Mouse (Mus musculus) liver, adult 2 months (tissue): ENCODE measurements at regions not wholly inside any gene's neighbourhood (a gene's known extent, or its start where the extent isn't known, plus 50 kb on each side); places are given as distances from the start of the nearest gene placed in this dataset.
"Not testable (repeated sequence)": the region's sequence is repeated elsewhere in the genome, so short reads cannot be mapped to it uniquely, and the experiment has no call there.

Source experiments
- DNase-seq: peaks from one replicate; pipeline ENCODE4 v3.0.0-alpha.2; 2011; ENCODE audit warnings: low read depth, low spot score; ENCODE audit errors: extremely low read depth
- H3K27ac ChIP-seq: fragments of 200-500 bp; replicated peaks from 2 replicates; pipeline ENCODE4 v1.5.1; 2012; ENCODE audit warnings: low read depth, mild to moderate bottlenecking, control low read depth, inconsistent platforms, low read length; ENCODE audit not compliant: insufficient read depth
- H3K27me3 ChIP-seq: fragments of 200-500 bp; 2 replicates; pipeline ENCODE4 v1.6.1; 2012; ENCODE audit warnings: mild to moderate bottlenecking, moderate library complexity, low read length, inconsistent platforms; ENCODE audit not compliant: control insufficient read depth, insufficient read depth
- H3K36me3 ChIP-seq: fragments of 200-500 bp; 2 replicates; pipeline ENCODE4 v1.6.1; 2012; ENCODE audit warnings: low read length, inconsistent platforms; ENCODE audit not compliant: control insufficient read depth, insufficient read depth
- H3K4me1 ChIP-seq: fragments of 200-500 bp; 2 replicates; pipeline ENCODE4 v1.6.1; 2011; ENCODE audit warnings: low read length; ENCODE audit not compliant: control insufficient read depth, insufficient read depth
- H3K4me3 ChIP-seq: fragments of 200-500 bp; 2 replicates; pipeline ENCODE4 v1.5.1; 2011; ENCODE audit warnings: low read depth, mild to moderate bottlenecking, control low read depth, low read length, moderate library complexity; ENCODE audit not compliant: insufficient read depth
- H3K79me2 ChIP-seq: fragments of 200-500 bp; 2 replicates; pipeline ENCODE4 v1.6.1; 2012; ENCODE audit warnings: inconsistent platforms, mild to moderate bottlenecking, low read length, moderate library complexity; ENCODE audit not compliant: control insufficient read depth, insufficient read depth
- H3K9ac ChIP-seq: fragments of 200-500 bp; 2 replicates; pipeline ENCODE4 v1.6.1; 2012; ENCODE audit warnings: low read depth, mild to moderate bottlenecking, control low read depth, inconsistent platforms, low read length
- CTCF ChIP-seq: fragments of 200-500 bp; IDR thresholded peaks from 2 replicates; pipeline ENCODE4 v1.5.1; 2011; ENCODE audit warnings: low read depth, low read length, control low read depth
- POLR2A ChIP-seq: fragments of 200-500 bp; IDR thresholded peaks from 2 replicates; pipeline ENCODE4 v1.6.1; 2011; ENCODE audit warnings: low read length, control low read depth; ENCODE audit not compliant: insufficient read depth; ENCODE audit errors: extremely low read depth
- WGBS: fragments of 180-500 bp; shearing (Covaris S2); methylation state at CpG from one replicate; pipeline ENCODE4 v1.1.7; 2018; 5-methylcytosine and 5-hydroxymethylcytosine counted together

DNA sequence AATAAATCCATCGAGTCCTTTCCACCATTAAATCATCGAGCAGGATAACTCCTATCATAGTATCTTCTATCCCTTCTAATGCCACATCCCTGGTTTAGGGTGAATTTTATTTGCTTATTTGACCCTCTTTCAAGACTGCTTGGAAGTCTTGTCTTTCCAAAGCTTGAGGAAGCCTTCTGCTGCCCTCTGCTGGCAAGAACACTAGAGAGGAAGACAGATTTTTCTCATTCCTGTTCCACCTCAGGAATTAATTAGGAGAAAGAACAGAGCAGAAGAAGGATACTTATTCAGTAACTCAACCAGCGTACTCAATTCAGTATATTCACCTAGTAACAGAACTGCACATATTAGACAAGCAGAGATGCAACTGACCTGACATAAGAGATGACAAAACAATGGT is 1005.9 kb downstream of the Basp1 start:
- H3K4me3 ChIP-seq, result no peak overlapping the region
- H3K9ac ChIP-seq, result no peak overlapping the region
- 53% methylated on average over 3 of the region's 3 CpGs for WGBS
- no peaks in the 10 kb centered on the region for H3K36me3 ChIP-seq
- H3K27me3 ChIP-seq, result no peaks in the 10 kb centered on the region
- TF ChIP-seq CTCF, result no peak
- TF ChIP-seq POLR2A, result no peak
- DNase-seq, result no peak
- no peak overlapping the region for H3K27ac ChIP-seq
- H3K79me2 ChIP-seq, result no peaks in the 10 kb centered on the region
- no peaks in the 10 kb centered on the region for H3K4me1 ChIP-seq

- WGBS, result 50% methylated on average over 1 of the region's 1 CpGs
- Histone ChIP-seq H3K27ac (no peak overlapping the region), H3K36me3 (no peaks in the 10 kb centered on the region), H3K27me3 (no peaks in the 10 kb centered on the region), H3K4me3 (no peak overlapping the region), H3K4me1 (no peaks in the 10 kb centered on the region), H3K9ac (no peak overlapping the region), H3K79me2 (no peaks in the 10 kb centered on the region)
- DNase-seq, result no peak
- TF ChIP-seq POLR2A (no peak), CTCF (no peak)
Measured at GRCm38 (mm10) chr15:24405305-24405704, 1008.3 kb downstream of the Basp1 start.

- H3K79me2 ChIP-seq, result no peaks in the 10 kb centered on the region
- H3K4me1 ChIP-seq, result no peaks in the 10 kb centered on the region
- H3K36me3 ChIP-seq, result no peaks in the 10 kb centered on the region
- TF ChIP-seq CTCF, result no peak
- no peak for TF ChIP-seq POLR2A
- 82% methylated on average over 2 of the region's 2 CpGs for WGBS
- no peak overlapping the region for H3K9ac ChIP-seq
- H3K27ac ChIP-seq, result no peak overlapping the region
- H3K4me3 ChIP-seq, result no peak overlapping the region
- H3K27me3 ChIP-seq, result no peaks in the 10 kb centered on the region
- DNase-seq, result no peak
Measured at GRCm38 (mm10) chr15:24400088-24400487, 1013.5 kb downstream of the Basp1 start.

- DNase-seq, result no peak
- no peaks in the 10 kb centered on the region for H3K79me2 ChIP-seq
- 74% methylated on average over 8 of the region's 8 CpGs for WGBS
Measured at GRCm38 (mm10) chr15:24358398-24358797, 1055.2 kb downstream of the Basp1 start.

GRCm38 (mm10) chr15:24348975-24349560 is 1064.5 kb downstream of the Basp1 start:
- Histone ChIP-seq H3K36me3 (no peaks in the 10 kb centered on the region), H3K27ac (no peak overlapping the region), H3K4me3 (no peak overlapping the region), H3K27me3 (no peaks in the 10 kb centered on the region), H3K9ac (no peak overlapping the region), H3K4me1 (no peaks in the 10 kb centered on the region), H3K79me2 (no peaks in the 10 kb centered on the region)
- whole genome bisulfite sequencing, result 79% methylated on average over 1 of the region's 1 CpGs
- TF ChIP-seq POLR2A (no peak), CTCF (no peak)
- DNase-seq, result no peak

More at GRCm38 (mm10) chr15:24358398-24358797, 1055.2 kb downstream of the Basp1 start:
- Histone ChIP-seq H3K27me3 (no peaks in the 10 kb centered on the region), H3K4me1 (no peaks in the 10 kb centered on the region), H3K4me3 (no peak overlapping the region), H3K27ac (no peak overlapping the region), H3K9ac (no peak overlapping the region), H3K36me3 (no peaks in the 10 kb centered on the region)
- TF ChIP-seq POLR2A, result no peak
- TF ChIP-seq CTCF, result no peak

DNA sequence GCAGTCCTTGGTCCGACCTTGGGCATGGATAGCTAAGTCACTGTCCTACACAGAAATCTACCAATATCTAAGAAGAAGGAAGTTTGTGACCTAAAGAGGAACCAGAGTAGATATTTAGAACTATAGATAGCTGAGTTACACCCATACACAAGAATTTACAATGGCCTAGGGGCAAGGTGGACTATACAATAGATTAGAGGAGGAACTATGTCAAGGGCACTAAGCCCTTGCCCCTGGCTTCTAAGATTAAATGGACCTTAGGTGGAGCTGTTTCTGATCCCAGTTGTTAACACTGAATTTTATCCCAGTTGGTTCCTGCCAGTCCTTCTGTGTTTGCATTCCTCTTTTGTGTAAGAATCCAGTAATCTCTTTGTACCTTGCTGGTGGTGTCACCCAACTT is 1077.7 kb downstream of the Basp1 start:
- not testable (repeated sequence) for H3K27ac ChIP-seq, H3K4me1 ChIP-seq, H3K36me3 ChIP-seq, DNase-seq, H3K79me2 ChIP-seq, H3K9ac ChIP-seq, H3K27me3 ChIP-seq, H3K4me3 ChIP-seq
- WGBS, result 82% methylated on average over 1 of the region's 1 CpGs

- not testable (repeated sequence) for H3K27me3 ChIP-seq, DNase-seq, H3K36me3 ChIP-seq, H3K79me2 ChIP-seq, H3K9ac ChIP-seq, H3K27ac ChIP-seq, H3K4me3 ChIP-seq, H3K4me1 ChIP-seq
- 78% methylated on average over 3 of the region's 3 CpGs for WGBS
Measured at GRCm38 (mm10) chr15:24303123-24303522, 1110.4 kb downstream of the Basp1 start.
